Mouse (Mus musculus) bone marrow, adult 2 months (tissue): ENCODE data around the gene 1700012P22Rik. TPM values are rescaled to one million over a fixed set of nuclear protein-coding genes. Genes with fewer than 3 reads are reported as not detected.

ENCODE experiments used
- H3K27ac ChIP-seq: fragments of 200-500 bp; 2 replicates; pipeline ENCODE4 v1.5.1; 2012; ENCODE audit warnings: low read depth, mild to moderate bottlenecking, control low read depth, inconsistent platforms, low read length; ENCODE audit not compliant: control insufficient read depth, poor library complexity, insufficient read depth
- H3K4me1 ChIP-seq: fragments of 200-500 bp; 2 replicates; pipeline ENCODE4 v1.6.1; 2011; ENCODE audit warnings: low read length; ENCODE audit not compliant: control insufficient read depth, insufficient read depth
- H3K4me3 ChIP-seq: fragments of 200-500 bp; replicated peaks from 2 replicates; pipeline ENCODE3; 2011; ENCODE audit warnings: mild to moderate bottlenecking, low read depth, low read length, control low read depth; ENCODE audit not compliant: control insufficient read depth
- CTCF ChIP-seq: fragments of 200-500 bp; IDR thresholded peaks from 2 replicates; pipeline ENCODE4 v1.5.1; 2011; ENCODE audit warnings: low read length, control low read depth; ENCODE audit not compliant: control insufficient read depth, insufficient read depth
- POLR2A ChIP-seq: fragments of 200-500 bp; IDR thresholded peaks from 2 replicates; pipeline ENCODE4 v1.6.1; 2011; ENCODE audit warnings: low read depth, mild to moderate bottlenecking, control low read depth, low read length, borderline replicate concordance; ENCODE audit not compliant: control insufficient read depth
- WGBS: fragments of 180-500 bp; shearing (Covaris S2); methylation state at CpG from one replicate; pipeline ENCODE4 v1.1.7; 2018; 5-methylcytosine and 5-hydroxymethylcytosine counted together
- polyA plus RNA-seq: library from polyadenylated mRNA; stranded (reverse); fragments of >200 nt; gene quantifications from 2 replicates; pipeline ENCODE4 v1.2.4, GENCODE M21; 2011; ENCODE audit warnings: low replicate concordance; ENCODE audit not compliant: missing spikeins, insufficient read depth, insufficient read length

1700012P22Rik gene
- polyA plus RNA-seq, 1 experiment: not detected

DNA sequence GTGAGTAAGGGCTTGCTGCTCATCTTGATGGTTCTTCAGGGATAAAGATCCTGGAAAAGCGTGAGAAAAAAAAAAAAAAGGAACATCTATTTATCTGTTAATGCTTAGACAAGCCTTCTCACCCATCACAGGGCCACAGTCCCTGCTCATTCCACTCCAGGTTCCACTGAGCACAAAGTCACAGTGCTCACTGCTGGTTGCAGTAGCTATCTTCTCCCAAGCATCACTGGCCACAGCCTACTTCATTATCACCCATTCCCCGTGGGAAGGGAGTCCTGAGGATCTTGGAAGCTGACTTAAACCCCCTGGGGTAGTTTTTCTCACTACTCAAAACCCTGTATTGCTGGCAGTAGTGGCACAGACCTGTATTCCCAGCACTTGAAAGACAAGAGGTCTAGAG, 60.7 kb downstream of the 1700012P22Rik start, which contains the start of gene Pramef20:
Gene Pramef20, minus strand, starts transcription at position 23 of the 400 bp plus-strand sequence.
- 56% methylated on average over 2 of the region's 2 CpGs for WGBS
- H3K4me3 ChIP-seq: no peak within 1 kb of the TSS
- no peaks in the 10 kb centered on the region for H3K4me1 ChIP-seq
- TF ChIP-seq CTCF (no peak), POLR2A (no peak)
- H3K27ac ChIP-seq: no peak within 1 kb of the TSS

Other genes with a start within 250 kb of the 1700012P22Rik start
- not detected in 2 replicates for gene Oog2, start 248.1 kb downstream of the 1700012P22Rik start, polyA plus RNA-seq
- not detected in 2 replicates for gene C87977, start 225.5 kb downstream of the 1700012P22Rik start, polyA plus RNA-seq
- not detected in 2 replicates for gene Pramel5, start 158.3 kb downstream of the 1700012P22Rik start, polyA plus RNA-seq
- gene Gm13128, start 108.5 kb downstream of the 1700012P22Rik start, polyA plus RNA-seq: not detected in 2 replicates
- gene Gm13119, start 80.8 kb downstream of the 1700012P22Rik start, polyA plus RNA-seq: not detected in 2 replicates
- gene Pramef20, start 60.8 kb downstream of the 1700012P22Rik start, polyA plus RNA-seq: not detected in 2 replicates
- 2.0 TPM in 1 of 2 replicates, not detected in the other for gene Pramef12, start 30.3 kb downstream of the 1700012P22Rik start, polyA plus RNA-seq
- not detected in 2 replicates for gene Gm9944, start 14.5 kb upstream of the 1700012P22Rik start, polyA plus RNA-seq
- not detected in 2 replicates for gene Aadacl3, start 25.0 kb upstream of the 1700012P22Rik start, polyA plus RNA-seq
- not detected in 2 replicates for gene 9430007A20Rik, start 81.0 kb upstream of the 1700012P22Rik start, polyA plus RNA-seq
- gene Gm13124, start 126.4 kb upstream of the 1700012P22Rik start, polyA plus RNA-seq: not detected in 2 replicates
- not detected in 2 replicates for gene Aadacl4, start 174.9 kb upstream of the 1700012P22Rik start, polyA plus RNA-seq
- gene Gm436, start 247.6 kb upstream of the 1700012P22Rik start, polyA plus RNA-seq: not detected in 2 replicates